Mouse (Mus musculus) hindbrain, embryonic 16.5 days (tissue): ENCODE results near the gene Cables2. TPM values are rescaled to one million over a fixed set of nuclear protein-coding genes. Genes with fewer than 3 reads are reported as not detected.

Experiments
- ATAC-seq: fragments of 200-750 bp; cut with Nextera tagmentation; 2 replicates; pipeline ENCODE4 v1.8.0; 2017; ENCODE audit warnings: moderate TSS enrichment, moderate library complexity
- H3K27ac ChIP-seq: fragments of 300-500 bp; sonication (generic); 2 replicates; pipeline ENCODE4 v1.5.1; 2014; ENCODE audit warnings: low read depth, mild to moderate bottlenecking, control low read depth, low read length, moderate library complexity
- H3K27me3 ChIP-seq: fragments of 300-500 bp; sonication (generic); replicated peaks from 2 replicates; pipeline ENCODE4 v1.6.1; 2014; ENCODE audit warnings: low read length; ENCODE audit not compliant: control insufficient read depth, insufficient read depth
- H3K36me3 ChIP-seq: fragments of 300-500 bp; sonication (generic); 2 replicates; pipeline ENCODE4 v1.6.1; 2014; ENCODE audit warnings: mild to moderate bottlenecking, low read length, moderate library complexity, mixed read lengths; ENCODE audit not compliant: control insufficient read depth, insufficient read depth
- H3K4me1 ChIP-seq: fragments of 300-500 bp; sonication (generic); 2 replicates; pipeline ENCODE4 v1.6.1; 2014; ENCODE audit warnings: low read depth, low read length; ENCODE audit not compliant: control insufficient read depth, insufficient read depth
- H3K4me2 ChIP-seq: fragments of 300-500 bp; sonication (generic); 2 replicates; pipeline ENCODE4 v1.6.1; 2014; ENCODE audit warnings: mild to moderate bottlenecking, low read length, control low read depth, moderate library complexity
- H3K4me3 ChIP-seq: fragments of 300-500 bp; sonication (generic); 2 replicates; pipeline ENCODE4 v1.5.1; 2014; ENCODE audit warnings: mild to moderate bottlenecking, low read length, control low read depth, moderate library complexity
- H3K9ac ChIP-seq: fragments of 300-500 bp; sonication (generic); 2 replicates; pipeline ENCODE4 v1.6.1; 2014; ENCODE audit warnings: low read depth, mild to moderate bottlenecking, control low read depth, low read length, moderate library complexity
- H3K9me3 ChIP-seq: fragments of 300-500 bp; sonication (generic); 2 replicates; pipeline ENCODE4 v1.6.1; 2014; ENCODE audit warnings: mild to moderate bottlenecking, low read length, moderate library complexity; ENCODE audit not compliant: control insufficient read depth
- WGBS: fragments of 180-500 bp; shearing (Covaris S2); extraction: QIAGEN DNeasy Blood & Tissue Kit; methylation state at CpG from one replicate; pipeline ENCODE4 v1.1.7; 2014; 5-methylcytosine and 5-hydroxymethylcytosine counted together
- polyA plus RNA-seq: library from polyadenylated mRNA; unstranded; fragments of >200 nt; fragmentation: Nextera tagmentation; extraction: Ambion mirVana; gene quantifications from 2 replicates; pipeline ENCODE4 v1.2.1, GENCODE M21; 2015

Cables2 gene
- polyA plus RNA-seq = 11.1 and 22.2 TPM in 2 replicates

GRCm38 (mm10) chr2:180273394-180274244 is at the start of gene Cables2:
Gene Cables2, minus strand, starts transcription at chr2:180273496.
- H3K36me3 ChIP-seq = no peaks in the 10 kb centered on the region
- H3K4me1 ChIP-seq = peaks cover 17% of the 10 kb centered on the region
- no peaks in the 10 kb centered on the region for H3K9me3 ChIP-seq
- H3K4me2 ChIP-seq = peak within 1 kb of the TSS; percentile 87
- H3K27ac ChIP-seq = peak within 1 kb of the TSS; percentile 60
- no peaks in the 10 kb centered on the region; the same call in 1 of the 2 replicates for H3K27me3 ChIP-seq
- ATAC-seq = peak; percentile 96
- 9% methylated on average over 58 of the region's 68 CpGs for WGBS
- H3K9ac ChIP-seq = peak within 1 kb of the TSS; percentile 98
- peak within 1 kb of the TSS; percentile 87 for H3K4me3 ChIP-seq

GRCm38 (mm10) chr2:180322674-180323355 is 49.5 kb upstream of the Cables2 start:
- Histone ChIP-seq H3K27me3 (no peaks in the 10 kb centered on the region), H3K9me3 (no peaks in the 10 kb centered on the region), H3K4me3 (no peak overlapping the region), H3K36me3 (no peaks in the 10 kb centered on the region), H3K27ac (no peak overlapping the region), H3K9ac (no peak overlapping the region), H3K4me2 (no peak overlapping the region), H3K4me1 (no peaks in the 10 kb centered on the region)
- no peak for ATAC-seq
- WGBS = 34% methylated on average over 13 of the region's 14 CpGs

- H3K9ac ChIP-seq = no peak overlapping the region
- no peak overlapping the region for H3K4me3 ChIP-seq
- no peak overlapping the region for H3K27ac ChIP-seq
- no peak for ATAC-seq
- H3K4me2 ChIP-seq = no peak overlapping the region
- WGBS = 75% methylated on average over 4 of the region's 4 CpGs
- H3K27me3 ChIP-seq = no peaks in the 10 kb centered on the region
- H3K4me1 ChIP-seq = no peaks in the 10 kb centered on the region
- no peaks in the 10 kb centered on the region for H3K9me3 ChIP-seq
- H3K36me3 ChIP-seq = no peaks in the 10 kb centered on the region
Measured at GRCm38 (mm10) chr2:180320216-180320615, 46.9 kb upstream of the Cables2 start.

GRCm38 (mm10) chr2:180317591-180317990 is 44.3 kb upstream of the Cables2 start:
- 81% methylated on average over 7 of the region's 7 CpGs for WGBS
- ATAC-seq = no peak
- Histone ChIP-seq H3K9ac (no peak overlapping the region), H3K4me2 (no peak overlapping the region), H3K27me3 (no peaks in the 10 kb centered on the region), H3K9me3 (no peaks in the 10 kb centered on the region), H3K4me1 (no peaks in the 10 kb centered on the region), H3K4me3 (no peak overlapping the region), H3K36me3 (no peaks in the 10 kb centered on the region), H3K27ac (no peak overlapping the region)

GRCm38 (mm10) chr2:180314292-180314691 is 41.0 kb upstream of the Cables2 start:
- H3K27ac ChIP-seq = no peak overlapping the region
- H3K4me3 ChIP-seq = no peak overlapping the region
- H3K36me3 ChIP-seq = no peaks in the 10 kb centered on the region
- H3K9me3 ChIP-seq = no peaks in the 10 kb centered on the region
- H3K4me2 ChIP-seq = no peak overlapping the region
- H3K9ac ChIP-seq = no peak overlapping the region
- 86% methylated on average over 2 of the region's 2 CpGs for WGBS
- H3K27me3 ChIP-seq = no peaks in the 10 kb centered on the region
- no peak for ATAC-seq
- H3K4me1 ChIP-seq = no peaks in the 10 kb centered on the region

- ATAC-seq = no peak
- 76% methylated on average over 4 of the region's 4 CpGs for WGBS
Measured at GRCm38 (mm10) chr2:180311147-180311546, 37.9 kb upstream of the Cables2 start.

GRCm38 (mm10) chr2:180307680-180308079 is 34.4 kb upstream of the Cables2 start:
- Histone ChIP-seq H3K9ac (no peak overlapping the region), H3K36me3 (no peaks in the 10 kb centered on the region), H3K4me2 (no peak overlapping the region), H3K9me3 (no peaks in the 10 kb centered on the region; the same call in 1 of the 2 replicates), H3K27me3 (no peaks in the 10 kb centered on the region), H3K27ac (no peak overlapping the region), H3K4me1 (no peaks in the 10 kb centered on the region), H3K4me3 (no peak overlapping the region)
- no peak for ATAC-seq
- 74% methylated on average over 2 of the region's 2 CpGs for WGBS

More at GRCm38 (mm10) chr2:180311147-180311546, 37.9 kb upstream of the Cables2 start:
- Histone ChIP-seq H3K27ac (no peak overlapping the region), H3K27me3 (no peaks in the 10 kb centered on the region), H3K9ac (no peak overlapping the region), H3K9me3 (no peaks in the 10 kb centered on the region), H3K4me1 (no peaks in the 10 kb centered on the region), H3K36me3 (no peaks in the 10 kb centered on the region), H3K4me2 (no peak overlapping the region), H3K4me3 (no peak overlapping the region)

- H3K27ac ChIP-seq = no peak overlapping the region
- H3K27me3 ChIP-seq = no peaks in the 10 kb centered on the region
- H3K4me3 ChIP-seq = no peak overlapping the region
- ATAC-seq = peak; percentile 52; the same call in 1 of the 2 replicates
- WGBS = 86% methylated on average over 8 of the region's 8 CpGs
- no peaks in the 10 kb centered on the region for H3K4me1 ChIP-seq
- no peaks in the 10 kb centered on the region; the same call in 1 of the 2 replicates for H3K9me3 ChIP-seq
- H3K36me3 ChIP-seq = no peaks in the 10 kb centered on the region
- H3K9ac ChIP-seq = no peak overlapping the region
- H3K4me2 ChIP-seq = no peak overlapping the region
Measured at GRCm38 (mm10) chr2:180306423-180307168, 33.3 kb upstream of the Cables2 start.
